Mouse (Mus musculus) thymus, adult 2 months (tissue): ENCODE data around the gene Pfas.

Source experiments
- CTCF ChIP-seq: fragments of 200-500 bp; IDR thresholded peaks from 2 replicates; pipeline ENCODE4 v1.5.1; 2012; ENCODE audit warnings: mild to moderate bottlenecking, control low read depth, low read length, moderate library complexity, borderline replicate concordance; ENCODE audit not compliant: control insufficient read depth, poor library complexity, insufficient read depth; ENCODE audit errors: extremely low read depth
- POLR2A ChIP-seq: fragments of 200-500 bp; IDR thresholded peaks from 2 replicates; pipeline ENCODE4 v1.6.1; 2012; ENCODE audit warnings: mild to moderate bottlenecking, low read length, control low read depth, moderate library complexity; ENCODE audit not compliant: control insufficient read depth, poor library complexity, insufficient read depth; ENCODE audit errors: extremely low read depth

DNA sequence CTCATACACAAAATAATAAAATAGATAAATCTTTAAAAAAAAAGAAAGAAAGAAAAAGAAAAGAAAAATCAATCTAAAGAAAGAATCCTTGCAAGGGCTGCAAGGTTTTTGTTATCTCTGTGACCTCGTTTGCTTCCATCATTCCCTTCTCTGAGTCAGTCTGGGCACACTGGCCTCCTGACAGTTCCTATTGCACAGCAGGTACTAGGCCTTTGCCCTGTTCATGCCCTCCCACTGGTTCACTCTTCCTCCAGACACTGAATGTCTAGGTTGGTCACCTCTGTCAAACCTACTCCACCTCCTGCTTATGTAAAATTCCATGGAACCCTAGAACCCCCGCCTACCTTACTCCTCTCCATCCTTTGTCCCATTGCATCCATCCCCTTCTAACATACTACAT lies 63.0 kb downstream of the Pfas start:
- TF ChIP-seq POLR2A (no peak), CTCF (no peak)
